Mouse (Mus musculus): ENCODE data around the gene Hpd.

The Hpd gene

GRCm38 (mm10) chr5:123135471-123136360 is 46.8 kb downstream of the Hpd start:
- DNase-seq (ENCODE audit: extremely low read depth, low read depth) = no peak

GRCm38 (mm10) chr5:123134875-123135382 is 47.6 kb downstream of the Hpd start:
- no peak for DNase-seq (ENCODE audit: extremely low read depth, low read depth)

GRCm38 (mm10) chr5:123134186-123134874 is 48.2 kb downstream of the Hpd start:
- no peak for DNase-seq (ENCODE audit: extremely low read depth, low read depth)

GRCm38 (mm10) chr5:123133784-123134143 is 48.8 kb downstream of the Hpd start:
- DNase-seq (ENCODE audit: extremely low read depth, low read depth) = no peak

GRCm38 (mm10) chr5:123133083-123133783 is 49.3 kb downstream of the Hpd start:
- DNase-seq (ENCODE audit: extremely low read depth, low read depth) = no peak

GRCm38 (mm10) chr5:123132308-123133071 is 50.0 kb downstream of the Hpd start, which contains the start of gene Rhof:
Gene Rhof (minus strand): TSS chr5:123132692.
- DNase-seq (ENCODE audit: extremely low read depth, low read depth) = peak; percentile 89

- DNase-seq (ENCODE audit: extremely low read depth, low read depth) = no peak
Measured at GRCm38 (mm10) chr5:123130814-123131148, 51.7 kb downstream of the Hpd start.

GRCm38 (mm10) chr5:123130030-123130813 is 52.3 kb downstream of the Hpd start:
- DNase-seq (ENCODE audit: extremely low read depth, low read depth) = no peak

GRCm38 (mm10) chr5:123129170-123129757 is 53.3 kb downstream of the Hpd start:
- DNase-seq (ENCODE audit: extremely low read depth, low read depth) = no peak

GRCm38 (mm10) chr5:123128426-123129169 is 53.9 kb downstream of the Hpd start:
- peak; percentile 83 for DNase-seq (ENCODE audit: extremely low read depth, low read depth)

GRCm38 (mm10) chr5:123127031-123127430 is 55.5 kb downstream of the Hpd start:
- DNase-seq (ENCODE audit: extremely low read depth, low read depth) = no peak

GRCm38 (mm10) chr5:123125638-123126406 is 56.7 kb downstream of the Hpd start:
- no peak for DNase-seq (ENCODE audit: extremely low read depth, low read depth)

- no peak for DNase-seq (ENCODE audit: extremely low read depth, low read depth)
Measured at GRCm38 (mm10) chr5:123125105-123125504, 57.4 kb downstream of the Hpd start.

- DNase-seq (ENCODE audit: extremely low read depth, low read depth) = no peak
Measured at GRCm38 (mm10) chr5:123122181-123122580, 60.3 kb downstream of the Hpd start.

Data from MEL-GATA-1-ER (cell line).